Mouse (Mus musculus): ENCODE results near the gene Hgfac.

GRCm38 (mm10) chr5:34998754-34999153 lies 42.6 kb upstream of the Hgfac start:
- no peak for TF ChIP-seq CTCF (conservative IDR thresholded peaks at IDR 0.05; ENCODE audit: insufficient read depth, insufficient read length, low read depth, low read length)
- no peak for TF ChIP-seq POLR2A (IDR thresholded peaks at IDR 0.05; ENCODE audit: low read depth, low read length)

Measured in kidney, adult 2 months (tissue).